Mouse (Mus musculus) erythroblast, embryonic 14.5 days (primary cell): ENCODE measurements around the gene Rasl12.

ENCODE experiments used
- GATA1 ChIP-seq: IDR thresholded peaks from 2 replicates; pipeline ENCODE4 v1.6.1; 2012; ENCODE audit warnings: low read length, inconsistent platforms, mixed read lengths
- TAL1 ChIP-seq: IDR thresholded peaks from 3 replicates; pipeline ENCODE4 v1.6.1; 2012; ENCODE audit warnings: low read length, inconsistent platforms, mixed read lengths

DNA sequence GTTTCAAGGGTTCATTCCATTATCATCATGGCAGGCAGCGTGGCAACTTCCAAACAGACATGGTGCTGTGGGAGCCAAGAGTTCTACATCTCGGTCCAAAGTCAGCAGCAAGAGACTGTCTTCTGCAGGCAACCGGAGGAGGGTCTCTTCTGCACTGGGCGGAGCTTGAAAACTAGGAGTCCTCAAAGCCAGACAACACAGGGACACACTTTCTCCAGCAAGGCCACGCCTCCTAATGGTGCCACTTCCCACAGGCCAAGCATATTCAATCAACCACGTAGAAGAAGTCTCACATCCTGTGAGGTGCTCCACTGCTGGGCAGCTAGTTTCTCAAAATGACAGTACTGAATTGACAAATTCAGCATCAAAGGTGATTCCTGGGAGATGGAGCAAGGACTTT, 49.6 kb downstream of the Rasl12 start:
- TF ChIP-seq TAL1 (no peak), GATA1 (no peak)
